Comparison of ENCODE assay signal across 9 mouse cellular contexts in the genomic region with DNA sequence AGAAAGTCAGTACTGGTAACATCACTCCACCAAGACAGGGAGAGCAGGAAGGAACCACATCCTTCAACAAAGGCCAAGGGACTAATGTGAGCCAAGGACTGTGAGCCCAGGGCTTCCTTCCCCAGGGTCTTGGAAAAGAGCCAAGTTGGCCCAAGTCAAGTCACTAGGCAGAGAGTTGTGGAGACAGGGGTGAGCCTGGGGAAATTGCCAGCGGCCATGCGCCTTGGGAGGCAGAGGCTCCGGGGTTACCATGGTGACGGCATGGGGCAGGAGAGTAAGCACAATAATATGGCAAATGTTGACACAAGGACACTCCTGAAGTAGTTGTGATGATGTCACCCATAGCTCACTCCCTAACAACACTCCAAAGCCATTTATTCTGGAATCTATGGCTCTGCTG. TPM values are rescaled to one million over a fixed set of nuclear protein-coding genes. Genes with fewer than 3 reads are reported as not detected.
DNase-seq lines count a peak whose midpoint lies in the region; ATAC-seq and TF ChIP-seq lines count a peak whose summit lies in the region.
"Had no signal": no experiment of that assay in that cellular context is flagged by ENCODE, and none has a peak within 500 bp of the region (broad histone marks: within the 10 kb centered on the region; RNA-seq: fewer than 3 reads in every experiment).

No protein-coding gene starts in this region.

- no peak overlapping the region for H3K9ac ChIP-seq in midbrain, embryonic 14.5 days (replicated peaks; ENCODE audit: low read length)

- H3K4me2 ChIP-seq in midbrain, embryonic 14.5 days (ENCODE audit: low read length), result no peak overlapping the region

- H3K9me3 ChIP-seq in midbrain, embryonic 14.5 days (ENCODE audit: control insufficient read depth, low read length), result no peaks in the 10 kb centered on the region

- no peaks in the 10 kb centered on the region for H3K27me3 ChIP-seq in midbrain, embryonic 14.5 days (ENCODE audit: control insufficient read depth, insufficient read depth, low read length)
- H3K27me3 ChIP-seq in thymus, adult 2 months (ENCODE audit: control insufficient read depth, insufficient read depth, low read length), result no peaks in the 10 kb centered on the region

- H3K4me1 ChIP-seq in midbrain, embryonic 14.5 days (ENCODE audit: control insufficient read depth, insufficient read depth, low read length), result no peaks in the 10 kb centered on the region
- no peaks in the 10 kb centered on the region for H3K4me1 ChIP-seq in thymus, adult 2 months (replicated peaks; ENCODE audit: control insufficient read depth, insufficient read depth, low read length)

- TF ChIP-seq POLR2A in thymus, adult 2 months (IDR thresholded peaks at IDR 0.05; ENCODE audit: control insufficient read depth, extremely low read depth, insufficient read depth, low read length, poor library complexity), result no peak

- H3K27ac ChIP-seq in midbrain, embryonic 14.5 days (replicated peaks; ENCODE audit: low read depth, low read length), result no peak overlapping the region
- H3K27ac ChIP-seq in thymus, adult 2 months (ENCODE audit: control insufficient read depth, insufficient read depth, low read length), result no peak overlapping the region

- 66% methylated on average over 4 of the region's 4 CpGs for WGBS in midbrain, embryonic 14.5 days
- 95% methylated on average over 4 of the region's 4 CpGs for WGBS in thymus, adult 2 months

- H3K36me3 ChIP-seq in midbrain, embryonic 14.5 days (ENCODE audit: control insufficient read depth, insufficient read depth, low read length), result no peaks in the 10 kb centered on the region
- no peaks in the 10 kb centered on the region for H3K36me3 ChIP-seq in thymus, adult 2 months (ENCODE audit: control insufficient read depth, insufficient read depth, low read length)

- TF ChIP-seq CTCF in thymus, adult 2 months (IDR thresholded peaks at IDR 0.05; ENCODE audit: borderline replicate concordance, control insufficient read depth, extremely low read depth, insufficient read depth, low read length, poor library complexity), result no peak

- peak; percentile 18 for DNase-seq in adrenal gland, adult 2 months
- DNase-seq in adrenal gland, postnatal 4 days (ENCODE audit: low spot score in 2 of 2), result no peak
- DNase-seq in left cerebral cortex, postnatal 14 days (ENCODE audit: low spot score in 2 of 2), result peak; percentile 11 to 22
- no peak for DNase-seq in left cerebral cortex, adult 18-20 months (ENCODE audit: low spot score in 2 of 2)
- peak; percentile 56 to 57 for DNase-seq in heart, postnatal 10 days
- DNase-seq in midbrain, embryonic 14.5 days, result peak; percentile 47
- no peak for DNase-seq in thymus, adult 2 months

- intact Hi-C loops in left cerebral cortex, postnatal 14 days (cut with DNase I), result no loop called here
- intact Hi-C loops in heart, postnatal 10 days (cut with DNase I), result no loop called here

- H3K4me3 ChIP-seq in midbrain, embryonic 14.5 days (replicated peaks; ENCODE audit: low read depth, low read length), result no peak overlapping the region
- no peak overlapping the region for H3K4me3 ChIP-seq in thymus, adult 2 months (ENCODE audit: control insufficient read depth, insufficient read depth, low read length)

- ATAC-seq in midbrain, embryonic 14.5 days (ENCODE audit: low FRiP score, low TSS enrichment), result peak; percentile 57
- ATAC-seq in inflammation-experienced regulatory T-cells, adult 6 months, result no peak

RNA-seq across cellular contexts. Expression of a gene that starts 21.4 kb away (rescaled TPM):
- 1 to 10 TPM; 1.6 to 1.8 TPM for total RNA-seq in adrenal gland, adult 2 months (2021)
- 1.3 and 1.5 TPM in 2 replicates for polyA plus RNA-seq in adrenal gland, adult 2 months (2012; rRNA removed)
- 1 to 10 TPM; 4.4 to 4.6 TPM for total RNA-seq in adrenal gland, postnatal 4 days (2021)
- 10 to 100 TPM; 40.4 to 43.4 TPM for total RNA-seq in left cerebral cortex, postnatal 14 days (2021)
- 10 to 100 TPM; 33.9 to 36.5 TPM for total RNA-seq in left cerebral cortex, adult 18-20 months (2021)
- 1 to 10 TPM; 2.5 to 3.1 TPM for total RNA-seq in heart, postnatal 10 days (2021)
- polyA plus RNA-seq in midbrain, embryonic 14.5 days (2014; fragmentation: Nextera tagmentation; extraction: Ambion mirVana), result 4.4 and 4.8 TPM in 2 replicates
- polyA plus RNA-seq in thymus, adult 2 months (2012; rRNA removed), result 0.38 and 0.65 TPM in 2 replicates
- not detected for polyA plus RNA-seq in inflammation-experienced regulatory T-cells, adult 6 months (2017; shearing (Covaris generic))
- total RNA-seq: neutrophil, adult 5-6 weeks had no signal

Comparison
In these comparisons a context has a peak if more than half of its experiments do, and no peak if none do; other contexts are left out.
1. DNase-seq: peak in adrenal gland, adult 2 months (single experiment), left cerebral cortex, postnatal 14 days (2 of 2), heart, postnatal 10 days (2 of 2) and midbrain, embryonic 14.5 days (single experiment); none in adrenal gland, postnatal 4 days (0 of 2), left cerebral cortex, adult 18-20 months (0 of 2) and thymus, adult 2 months (single experiment).
2. RNA of a gene that starts 21.4 kb away (total RNA-seq): 40.4 to 43.4 TPM in left cerebral cortex, postnatal 14 days and 33.9 to 36.5 TPM in left cerebral cortex, adult 18-20 months; 4.4 to 4.6 TPM in adrenal gland, postnatal 4 days, 2.5 to 3.1 TPM in heart, postnatal 10 days and 1.6 to 1.8 TPM in adrenal gland, adult 2 months; every median in the first group is over 4 times any median in the second.